Mouse (Mus musculus) MEL (cell line): ENCODE data around the gene Prkci. TPM values are rescaled to one million over a fixed set of nuclear protein-coding genes. Genes with fewer than 3 reads are reported as not detected.
A peak's percentile ranks its signal among the peaks of the same experiment; 100 is the strongest.

Source experiments
- DNase-seq: peaks from one replicate; pipeline ENCODE4 v3.0.0; 2011; ENCODE audit warnings: low read depth, low spot score
- H3K27ac ChIP-seq: 2 replicates; pipeline ENCODE4 v1.5.1; 2012; ENCODE audit warnings: low read depth, mild to moderate bottlenecking, control low read depth, low read length, moderate library complexity; ENCODE audit not compliant: control insufficient read depth
- H3K27me3 ChIP-seq, 2 experiments: fragments of 150-350 bp in 1 of 2; sonication (generic) in 1 of 2; 2 replicates each; pipeline ENCODE4 v1.6.1; 2012; ENCODE audit warnings: low read length in 2 of 2, mild to moderate bottlenecking in 2 of 2, improper control_type of control experiment in 1 of 2, moderate library complexity in 1 of 2; ENCODE audit not compliant: insufficient read depth in 2 of 2, control insufficient read depth in 1 of 2
- H3K36me3 ChIP-seq, 2 experiments: 2 replicates each; pipeline ENCODE4 v1.6.1; 2012 to 2014; ENCODE audit warnings: low read length in 2 of 2, improper control_type of control experiment in 1 of 2, inconsistent platforms in 1 of 2, mild to moderate bottlenecking in 1 of 2; ENCODE audit not compliant: insufficient read depth in 2 of 2, control insufficient read depth in 1 of 2
- H3K4me1 ChIP-seq, 2 experiments: fragments of 150-350 bp in 1 of 2; sonication (generic) in 1 of 2; 2 replicates each; pipeline ENCODE4 v1.6.1; 2012; ENCODE audit warnings: low read length in 2 of 2, improper control_type of control experiment in 1 of 2, mild to moderate bottlenecking in 1 of 2; ENCODE audit not compliant: insufficient read depth in 2 of 2, control insufficient read depth in 1 of 2
- H3K4me3 ChIP-seq, 2 experiments: fragments of 150-350 bp in 1 of 2; sonication (generic) in 1 of 2; 2 replicates each; pipeline ENCODE4 v1.5.1; 2012; ENCODE audit warnings: low read depth in 2 of 2, low read length in 2 of 2, mild to moderate bottlenecking in 2 of 2, moderate library complexity in 2 of 2, control low read depth in 1 of 2, improper control_type of control experiment in 1 of 2; ENCODE audit not compliant: control insufficient read depth in 1 of 2, insufficient read depth in 1 of 2
- H3K79me2 ChIP-seq: 2 replicates; pipeline ENCODE4 v1.6.1; 2012; ENCODE audit warnings: mild to moderate bottlenecking, low read length, moderate library complexity; ENCODE audit not compliant: control insufficient read depth, poor library complexity, insufficient read depth
- H3K9ac ChIP-seq: 2 replicates; pipeline ENCODE4 v1.6.1; 2012; ENCODE audit warnings: low read depth, mild to moderate bottlenecking, control low read depth, low read length, moderate library complexity; ENCODE audit not compliant: control insufficient read depth, poor library complexity, severe bottlenecking
- H3K9me3 ChIP-seq: fragments of 150-350 bp; sonication (generic); replicated peaks from 2 replicates; pipeline ENCODE4 v1.6.1; 2012; ENCODE audit warnings: mild to moderate bottlenecking, low read length, improper control_type of control experiment, moderate library complexity; ENCODE audit not compliant: insufficient read depth
- BHLHE40 ChIP-seq: IDR thresholded peaks from 2 replicates; pipeline ENCODE4 v1.6.1; 2012; ENCODE audit warnings: low read depth, mild to moderate bottlenecking, inconsistent platforms, low read length, improper control_type of control experiment, borderline replicate concordance
- CTCF ChIP-seq, 3 experiments: IDR thresholded peaks in 2 of 3; conservative IDR thresholded peaks in 1 of 3; 2 replicates each; pipeline ENCODE4 v1.5.1; 2011 to 2012; ENCODE audit warnings: low read length in 3 of 3, low read depth in 2 of 3, mild to moderate bottlenecking in 2 of 3, improper control_type of control experiment in 1 of 3, inconsistent platforms in 1 of 3, mixed read lengths in 1 of 3, moderate library complexity in 1 of 3; ENCODE audit not compliant: control insufficient read depth in 1 of 3, insufficient read depth in 1 of 3, poor library complexity in 1 of 3, severe bottlenecking in 1 of 3
- E2F4 ChIP-seq: IDR thresholded peaks from 2 replicates; pipeline ENCODE4 v1.6.1; 2011; ENCODE audit warnings: low read depth, low read length, improper control_type of control experiment, borderline replicate concordance
- ELF1 ChIP-seq: IDR thresholded peaks from 2 replicates; pipeline ENCODE4 v1.6.1; 2014; ENCODE audit warnings: low read depth, mild to moderate bottlenecking, inconsistent platforms, low read length, improper control_type of control experiment, moderate library complexity
- ETS1 ChIP-seq: IDR thresholded peaks from 2 replicates; pipeline ENCODE4 v1.6.1; 2012; ENCODE audit warnings: low read depth, mild to moderate bottlenecking, inconsistent platforms, low read length, improper control_type of control experiment, moderate library complexity
- HCFC1 ChIP-seq: IDR thresholded peaks from 2 replicates; pipeline ENCODE4 v1.6.1; 2012; ENCODE audit warnings: low read depth, mild to moderate bottlenecking, inconsistent platforms, low read length, improper control_type of control experiment, moderate library complexity
- JUND ChIP-seq: IDR thresholded peaks from 2 replicates; pipeline ENCODE4 v1.6.1; 2011; ENCODE audit warnings: low read depth, mild to moderate bottlenecking, improper control_type of control experiment, low read length
- KAT2A ChIP-seq: conservative IDR thresholded peaks from 2 replicates; pipeline ENCODE4 v1.6.1; 2012; ENCODE audit warnings: low read depth, low read length, improper control_type of control experiment, inconsistent platforms
- MAFK ChIP-seq: IDR thresholded peaks from 2 replicates; pipeline ENCODE4 v1.6.1; 2011; ENCODE audit warnings: low read depth, mild to moderate bottlenecking, low read length, improper control_type of control experiment, borderline replicate concordance
- MAZ ChIP-seq: IDR thresholded peaks from 2 replicates; pipeline ENCODE4 v1.6.1; 2012; ENCODE audit warnings: low read depth, mild to moderate bottlenecking, inconsistent platforms, low read length, improper control_type of control experiment
- MEF2A ChIP-seq: IDR thresholded peaks from 2 replicates; pipeline ENCODE4 v1.6.1; 2014; ENCODE audit warnings: low read depth, mild to moderate bottlenecking, inconsistent platforms, low read length, improper control_type of control experiment; ENCODE audit not compliant: poor library complexity, insufficient replicate concordance, severe bottlenecking; ENCODE audit errors: extremely low read depth
- MXI1 ChIP-seq: IDR thresholded peaks from 2 replicates; pipeline ENCODE4 v1.6.1; 2011; ENCODE audit warnings: mild to moderate bottlenecking, low read depth, low read length, improper control_type of control experiment
- MYB ChIP-seq: IDR thresholded peaks from 2 replicates; pipeline ENCODE4 v1.6.1; 2011; ENCODE audit warnings: mild to moderate bottlenecking, low read depth, low read length, improper control_type of control experiment
- MYC ChIP-seq: IDR thresholded peaks from 2 replicates; pipeline ENCODE4 v1.6.1; 2011; ENCODE audit warnings: low read depth, mild to moderate bottlenecking, low read length, improper control_type of control experiment, moderate library complexity
- NELFE ChIP-seq: IDR thresholded peaks from 2 replicates; pipeline ENCODE4 v1.6.1; 2011; ENCODE audit warnings: low read depth, low read length, improper control_type of control experiment
- NRF1 ChIP-seq: IDR thresholded peaks from 2 replicates; pipeline ENCODE4 v1.6.1; 2014; ENCODE audit warnings: low read depth, mild to moderate bottlenecking, inconsistent platforms, low read length, improper control_type of control experiment, moderate library complexity; ENCODE audit not compliant: poor library complexity, insufficient read depth, severe bottlenecking
- POLR2AphosphoS2 ChIP-seq: IDR thresholded peaks from 2 replicates; pipeline ENCODE4 v1.6.1; 2011; ENCODE audit warnings: low read length, improper control_type of control experiment
- RAD21 ChIP-seq: IDR thresholded peaks from 2 replicates; pipeline ENCODE4 v1.6.1; 2011; ENCODE audit warnings: mild to moderate bottlenecking, low read depth, low read length, improper control_type of control experiment
- RCOR1 ChIP-seq: IDR thresholded peaks from 2 replicates; pipeline ENCODE4 v1.6.1; 2012; ENCODE audit warnings: low read depth, mild to moderate bottlenecking, inconsistent platforms, low read length, improper control_type of control experiment
- SIN3A ChIP-seq: IDR thresholded peaks from 2 replicates; pipeline ENCODE4 v1.6.1; 2012; ENCODE audit warnings: low read length, improper control_type of control experiment, inconsistent platforms
- SMC3 ChIP-seq: IDR thresholded peaks from 2 replicates; pipeline ENCODE4 v1.6.1; 2011; ENCODE audit warnings: low read depth, low read length, improper control_type of control experiment
- TAL1 ChIP-seq: IDR thresholded peaks from 2 replicates; pipeline ENCODE4 v1.6.1; 2012; ENCODE audit warnings: mild to moderate bottlenecking, inconsistent platforms, low read length, moderate library complexity, mixed read lengths
- TCF12 ChIP-seq: IDR thresholded peaks from 2 replicates; pipeline ENCODE4 v1.6.1; 2014; ENCODE audit warnings: low read depth, mild to moderate bottlenecking, inconsistent platforms, low read length, improper control_type of control experiment, moderate library complexity
- UBTF ChIP-seq: IDR thresholded peaks from 2 replicates; pipeline ENCODE4 v1.6.1; 2012; ENCODE audit warnings: low read depth, mild to moderate bottlenecking, inconsistent platforms, low read length, improper control_type of control experiment, moderate library complexity, borderline replicate concordance; ENCODE audit not compliant: insufficient read depth
- USF1 ChIP-seq: IDR thresholded peaks from 2 replicates; pipeline ENCODE4 v1.6.1; 2014; ENCODE audit warnings: low read depth, mild to moderate bottlenecking, inconsistent platforms, low read length, improper control_type of control experiment, moderate library complexity
- USF2 ChIP-seq, 2 experiments: IDR thresholded peaks; 2 replicates each; pipeline ENCODE4 v1.6.1; 2011 to 2012; ENCODE audit warnings: improper control_type of control experiment in 2 of 2, low read length in 2 of 2, borderline replicate concordance in 1 of 2, inconsistent platforms in 1 of 2, low read depth in 1 of 2, mild to moderate bottlenecking in 1 of 2; ENCODE audit not compliant: insufficient read depth in 1 of 2
- ZC3H11A ChIP-seq: IDR thresholded peaks from 2 replicates; pipeline ENCODE4 v1.6.1; 2012; ENCODE audit warnings: low read depth, mild to moderate bottlenecking, inconsistent platforms, low read length, improper control_type of control experiment
- ZNF384 ChIP-seq: IDR thresholded peaks from 2 replicates; pipeline ENCODE4 v1.6.1; 2012; ENCODE audit warnings: low read depth, mild to moderate bottlenecking, inconsistent platforms, low read length, improper control_type of control experiment
- polyA plus RNA-seq, 2 experiments: library from polyadenylated mRNA; stranded (reverse) in 1 of 2; unstranded in 1 of 2; fragments of >175 nt in 1 of 2; fragments of >200 nt in 1 of 2; gene quantifications; 2 replicates each; pipeline versions ENCODE4 v1.2.1 to v1.2.4; 2012; ENCODE audit warnings: low replicate concordance in 2 of 2, low read depth in 1 of 2; ENCODE audit not compliant: insufficient read length in 2 of 2, insufficient read depth in 1 of 2, missing spikeins in 1 of 2
- total RNA-seq: library from RNA; depleted of rRNA; stranded (reverse); fragments of 300-350 nt; gene quantifications from 2 replicates; pipeline ENCODE4 v1.2.3, GENCODE M21; 2012

Prkci gene
- total and polyA plus RNA-seq, 3 experiments: 9.0 to 18.3 TPM; not detected in 1

DNA sequence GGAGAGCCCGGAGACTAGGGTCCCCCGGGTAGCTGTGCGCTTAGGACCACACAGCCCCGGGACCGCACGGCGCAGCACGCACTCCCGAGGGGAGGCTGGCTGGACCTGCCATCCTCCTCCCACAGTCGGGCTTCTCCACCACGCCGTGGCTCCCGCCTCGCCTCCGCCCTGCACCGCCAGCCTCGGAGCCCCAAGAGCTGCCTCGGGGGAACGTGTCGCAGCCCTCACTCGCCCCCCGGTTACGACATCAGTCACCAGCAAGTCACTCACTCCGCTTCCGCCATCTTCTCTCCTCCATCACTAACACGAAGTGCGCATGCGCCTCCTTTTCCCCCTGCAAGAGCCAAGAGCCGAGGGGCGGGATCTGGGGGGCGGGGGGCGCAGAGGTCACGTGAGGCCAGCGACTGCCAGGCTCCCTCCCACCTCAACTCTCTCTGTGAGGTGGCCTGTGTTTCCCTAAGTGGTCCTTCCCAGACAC is 26.4 kb upstream of the Prkci start, which contains the start of gene Phc3 (continued):
- TF ChIP-seq MEF2A (no peak), MAZ (peak; percentile 64; the same call in 1 of the 2 replicates), E2F4 (no peak), MXI1 (peak; percentile 53; the same call in 1 of the 2 replicates), RCOR1 (no peak), USF2 (IDR thresholded peaks at IDR 0.05; ENCODE audit: borderline replicate concordance in 1 of 2, insufficient read depth in 1 of 2, low read depth in 1 of 2, low read length in 2 of 2) (peak; percentile 70 to 91), TAL1 (no peak), SIN3A (peak; percentile 77; the same call in 1 of the 2 replicates), TCF12 (peak; percentile 54), HCFC1 (peak; percentile 84), POLR2AphosphoS2 (peak; percentile 77; the same call in 1 of the 2 replicates), ZNF384 (no peak), NELFE (peak; percentile 73), USF1 (peak; percentile 100), UBTF (no peak), MAFK (no peak)

DNA sequence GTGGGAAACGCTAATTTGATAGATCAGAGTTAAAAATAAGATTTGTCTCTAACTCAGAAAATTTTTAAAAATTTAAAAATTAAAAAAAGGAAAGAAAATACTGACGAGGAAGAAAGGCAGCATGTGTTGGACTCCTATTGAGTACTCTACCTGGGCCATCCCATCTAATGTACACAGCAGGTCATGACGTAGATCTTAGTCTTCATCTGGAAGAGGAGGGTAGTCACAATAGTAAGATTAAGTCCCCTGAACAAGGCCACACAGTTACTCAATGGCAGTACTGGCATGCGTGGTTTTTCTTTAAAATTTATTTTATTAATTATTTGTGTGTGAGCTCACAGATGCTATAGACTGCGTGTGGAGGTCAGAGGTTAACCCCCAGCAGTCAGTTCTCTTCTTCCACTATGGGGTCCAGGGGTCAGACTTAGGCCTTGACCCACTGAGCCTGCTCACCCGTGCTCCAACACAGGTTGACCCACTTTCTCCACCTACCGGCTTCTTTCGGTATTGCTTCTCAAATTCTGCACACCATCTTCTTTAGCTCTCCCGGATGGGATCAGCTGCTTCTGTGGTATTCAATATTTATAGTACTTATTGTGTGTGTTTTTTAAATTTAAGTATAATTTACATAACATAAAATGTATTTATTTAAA is 20.3 kb upstream of the Prkci start:
- no peak overlapping the region for H3K9ac ChIP-seq
- H3K36me3 ChIP-seq: peaks cover 0 to 4% of the 10 kb centered on the region in 2 experiments; a peak in 2 of 4 replicates
- no peak overlapping the region for H3K4me3 ChIP-seq
- DNase-seq: peak; percentile 79
- no peaks in the 10 kb centered on the region for H3K27me3 ChIP-seq
- TF ChIP-seq NRF1: peak; percentile 29; the same call in 1 of the 2 replicates
- no peak for TF ChIP-seq UBTF
- TF ChIP-seq RAD21: peak; percentile 59
- no peak for TF ChIP-seq ETS1
- TF ChIP-seq RCOR1: no peak
- TF ChIP-seq BHLHE40: no peak
- no peak for TF ChIP-seq MYB
- no peak for TF ChIP-seq TAL1
- TF ChIP-seq MYC: no peak
- peak; percentile 43 for TF ChIP-seq ZC3H11A
- 0 out of 2 replicates have a peak, but pooled peaks have one; percentile 13 for TF ChIP-seq TCF12
- no peak for TF ChIP-seq KAT2A
- TF ChIP-seq SMC3: peak; percentile 69
- TF ChIP-seq ELF1: no peak
- peak; percentile 62 to 71 (median 70) for TF ChIP-seq CTCF (IDR thresholded peaks at IDR 0.05 in 2 of 3, conservative IDR thresholded peaks at IDR 0.05 in 1 of 3; ENCODE audit: control insufficient read depth in 1 of 3, insufficient read depth in 1 of 3, low read depth in 2 of 3, low read length in 3 of 3, poor library complexity in 1 of 3, severe bottlenecking in 1 of 3)
- TF ChIP-seq JUND: no peak
- no peak for TF ChIP-seq USF2 (IDR thresholded peaks at IDR 0.05; ENCODE audit: borderline replicate concordance in 1 of 2, insufficient read depth in 1 of 2, low read depth in 1 of 2, low read length in 2 of 2)
- no peak for TF ChIP-seq MAFK
- TF ChIP-seq, all 39 proteins: peak for 6
- Histone ChIP-seq H3K27ac (no peak overlapping the region), H3K9me3 (no peaks in the 10 kb centered on the region), H3K4me1 (peaks cover 2 to 7% of the 10 kb centered on the region in 2 experiments), H3K79me2 (no peaks in the 10 kb centered on the region)
